Mouse (Mus musculus): ENCODE measurements around the gene Slc44a4. TPM values are rescaled to one million over a fixed set of nuclear protein-coding genes. Genes with fewer than 3 reads are reported as not detected.
A peak's percentile ranks its signal among the peaks of the same experiment; 100 is the strongest.

Gene Slc44a4
- total and polyA plus RNA-seq, 2 experiments from 2014 or later, result 0.18 TPM; not detected in 1

- Histone ChIP-seq H3K9me3 (ENCODE audit: low read length) (no peaks in the 10 kb centered on the region), H3K9ac (replicated peaks; ENCODE audit: low read length) (no peak overlapping the region), H3K4me2 (ENCODE audit: low read depth, low read length) (no peak overlapping the region), H3K4me1 (ENCODE audit: insufficient read depth, low read length) (no peaks in the 10 kb centered on the region), H3K4me3 (ENCODE audit: low read length) (no peak overlapping the region), H3K36me3 (ENCODE audit: insufficient read depth, low read length) (no peaks in the 10 kb centered on the region), H3K27me3 (ENCODE audit: insufficient read depth, low read length) (no peaks in the 10 kb centered on the region), H3K27ac (no peak overlapping the region)
- DNase-seq (ENCODE audit: low spot score) (no peak), ATAC-seq (no peak)
- 89% methylated on average over 18 of the region's 18 CpGs for WGBS
- TF ChIP-seq CTCF (IDR thresholded peaks at IDR 0.05; ENCODE audit: low read depth), result no peak
These were observed 13.2 kb downstream of the Slc44a4 start for GRCm38 (mm10) chr17:34927306-34928019.

DNA sequence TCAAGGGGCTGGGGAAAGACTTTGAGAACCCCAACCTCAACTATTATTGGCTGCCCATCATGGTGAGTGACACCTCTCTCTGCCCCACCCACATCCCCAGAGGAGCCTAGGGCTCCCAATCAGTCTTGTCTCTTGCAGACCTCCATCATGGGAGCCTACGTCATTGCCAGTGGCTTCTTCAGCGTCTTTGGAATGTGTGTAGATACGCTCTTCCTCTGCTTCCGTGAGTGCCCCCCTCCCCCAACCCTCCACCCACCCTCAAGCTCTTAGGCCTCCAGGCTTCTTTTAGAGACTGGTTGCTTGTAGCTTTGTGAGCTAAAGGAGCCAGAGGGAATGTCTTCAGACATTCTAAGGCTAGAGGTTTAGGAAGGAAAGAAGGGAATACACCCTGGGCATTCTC, 14.6 kb downstream of the Slc44a4 start:
- Histone ChIP-seq H3K4me2 (ENCODE audit: low read depth, low read length) (no peak overlapping the region), H3K36me3 (ENCODE audit: insufficient read depth, low read length) (0 out of 2 replicates have a peak, but pooled peaks cover 9% of the 10 kb centered on the region), H3K27ac (no peak overlapping the region), H3K9ac (replicated peaks; ENCODE audit: low read length) (no peak overlapping the region), H3K4me3 (ENCODE audit: low read length) (no peak overlapping the region), H3K4me1 (ENCODE audit: insufficient read depth, low read length) (no peaks in the 10 kb centered on the region), H3K9me3 (ENCODE audit: low read length) (no peaks in the 10 kb centered on the region), H3K27me3 (ENCODE audit: insufficient read depth, low read length) (no peaks in the 10 kb centered on the region)
- 72% methylated on average over 4 of the region's 4 CpGs for WGBS
- TF ChIP-seq CTCF (IDR thresholded peaks at IDR 0.05; ENCODE audit: low read depth), result no peak
- DNase-seq (ENCODE audit: low spot score) (no peak), ATAC-seq (no peak)

GRCm38 (mm10) chr17:34931061-34931734, 16.9 kb downstream of the Slc44a4 start, which contains the start of gene Neu1:
Gene Neu1, plus strand, starts transcription at chr17:34931253.
- DNase-seq (ENCODE audit: low spot score) (peak; percentile 100), ATAC-seq (peak; percentile 98)
- peak within 1 kb of the TSS; percentile 80 for H3K27ac ChIP-seq
- peak; percentile 86 for TF ChIP-seq CTCF (IDR thresholded peaks at IDR 0.05; ENCODE audit: low read depth)
- H3K4me2 ChIP-seq (ENCODE audit: low read depth, low read length), result peak within 1 kb of the TSS; percentile 88
- peaks cover 20% of the 10 kb centered on the region for H3K36me3 ChIP-seq (ENCODE audit: insufficient read depth, low read length)
- peak within 1 kb of the TSS; percentile 73 for H3K9ac ChIP-seq (replicated peaks; ENCODE audit: low read length)
- H3K27me3 ChIP-seq (ENCODE audit: insufficient read depth, low read length), result no peaks in the 10 kb centered on the region
- no peaks in the 10 kb centered on the region for H3K9me3 ChIP-seq (ENCODE audit: low read length)
- peak within 1 kb of the TSS; percentile 75 for H3K4me3 ChIP-seq (ENCODE audit: low read length)
- WGBS, result under 1% methylated on average over 38 of the region's 38 CpGs
- no peaks in the 10 kb centered on the region for H3K4me1 ChIP-seq (ENCODE audit: insufficient read depth, low read length)

DNA sequence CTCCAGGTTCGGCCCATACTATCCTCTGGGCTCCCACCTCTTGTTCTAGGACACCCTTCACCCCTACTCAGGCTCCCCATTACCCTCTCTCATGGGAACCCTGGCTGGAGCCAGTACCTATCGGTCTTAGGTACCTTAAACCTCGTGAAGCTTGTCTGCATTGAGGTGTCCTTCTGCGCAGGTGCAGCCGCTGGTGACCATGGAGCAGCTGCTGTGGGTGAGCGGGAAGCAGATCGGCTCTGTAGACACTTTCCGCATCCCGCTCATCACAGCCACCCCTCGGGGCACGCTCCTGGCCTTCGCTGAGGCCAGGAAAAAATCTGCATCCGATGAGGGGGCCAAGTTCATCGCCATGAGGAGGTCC, 17.5 kb downstream of the Slc44a4 start:
- ATAC-seq (peak; percentile 36), DNase-seq (ENCODE audit: low spot score) (peak; percentile 49)
- peaks cover 20% of the 10 kb centered on the region for H3K36me3 ChIP-seq (ENCODE audit: insufficient read depth, low read length)
- TF ChIP-seq CTCF (IDR thresholded peaks at IDR 0.05; ENCODE audit: low read depth), result no peak
- no peaks in the 10 kb centered on the region for H3K9me3 ChIP-seq (ENCODE audit: low read length)
- peak overlapping the region; percentile 80 for H3K27ac ChIP-seq
- H3K27me3 ChIP-seq (ENCODE audit: insufficient read depth, low read length), result no peaks in the 10 kb centered on the region
- peak overlapping the region; percentile 75 for H3K4me3 ChIP-seq (ENCODE audit: low read length)
- H3K4me2 ChIP-seq (ENCODE audit: low read depth, low read length), result peak overlapping the region; percentile 88
- peak overlapping the region; percentile 73 for H3K9ac ChIP-seq (replicated peaks; ENCODE audit: low read length)
- WGBS, result 11% methylated on average over 14 of the region's 14 CpGs
- no peaks in the 10 kb centered on the region for H3K4me1 ChIP-seq (ENCODE audit: insufficient read depth, low read length)

GRCm38 (mm10) chr17:34932287-34932686, 18.0 kb downstream of the Slc44a4 start:
- Histone ChIP-seq H3K4me1 (ENCODE audit: insufficient read depth, low read length) (no peaks in the 10 kb centered on the region), H3K4me2 (ENCODE audit: low read depth, low read length) (peak overlapping the region; percentile 88), H3K27ac (no peak overlapping the region), H3K4me3 (ENCODE audit: low read length) (peak overlapping the region; percentile 75), H3K9ac (replicated peaks; ENCODE audit: low read length) (peak overlapping the region; percentile 73), H3K36me3 (ENCODE audit: insufficient read depth, low read length) (peaks cover 20% of the 10 kb centered on the region), H3K27me3 (ENCODE audit: insufficient read depth, low read length) (no peaks in the 10 kb centered on the region), H3K9me3 (ENCODE audit: low read length) (no peaks in the 10 kb centered on the region)
- 83% methylated on average over 8 of the region's 8 CpGs for WGBS
- no peak for TF ChIP-seq CTCF (IDR thresholded peaks at IDR 0.05; ENCODE audit: low read depth)
- ATAC-seq (no peak), DNase-seq (ENCODE audit: low spot score) (no peak)

GRCm38 (mm10) chr17:34934031-34934430, 19.8 kb downstream of the Slc44a4 start:
- Histone ChIP-seq H3K4me1 (ENCODE audit: insufficient read depth, low read length) (no peaks in the 10 kb centered on the region), H3K27me3 (ENCODE audit: insufficient read depth, low read length) (no peaks in the 10 kb centered on the region), H3K27ac (no peak overlapping the region), H3K4me2 (ENCODE audit: low read depth, low read length) (no peak overlapping the region), H3K4me3 (ENCODE audit: low read length) (no peak overlapping the region), H3K9ac (replicated peaks; ENCODE audit: low read length) (no peak overlapping the region), H3K9me3 (ENCODE audit: low read length) (no peaks in the 10 kb centered on the region), H3K36me3 (ENCODE audit: insufficient read depth, low read length) (peaks cover 20% of the 10 kb centered on the region)
- TF ChIP-seq CTCF (IDR thresholded peaks at IDR 0.05; ENCODE audit: low read depth), result no peak
- DNase-seq (ENCODE audit: low spot score) (no peak), ATAC-seq (no peak)
- 68% methylated on average over 24 of the region's 24 CpGs for WGBS

DNA sequence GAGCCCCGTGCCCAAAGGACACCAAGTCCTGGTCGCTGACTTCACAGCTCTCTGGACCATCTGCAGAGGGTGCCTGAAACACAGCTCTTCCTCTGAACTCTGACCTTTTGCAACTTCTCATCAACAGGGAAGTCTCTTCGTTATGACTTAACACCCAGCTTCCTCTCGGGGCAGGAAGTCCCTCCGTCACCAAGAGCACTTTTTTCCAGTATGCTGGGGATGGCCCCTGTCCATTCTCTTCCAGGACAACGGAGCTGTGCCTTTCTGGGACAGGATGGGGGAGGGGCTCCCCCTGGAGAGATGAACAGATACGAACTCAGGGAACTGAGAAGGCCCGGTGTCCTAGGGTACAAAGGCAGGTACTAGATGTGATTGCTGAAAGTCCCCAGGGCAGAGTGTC, 20.6 kb downstream of the Slc44a4 start:
- Histone ChIP-seq H3K4me1 (ENCODE audit: insufficient read depth, low read length) (no peaks in the 10 kb centered on the region), H3K36me3 (ENCODE audit: insufficient read depth, low read length) (peaks cover 20% of the 10 kb centered on the region), H3K27me3 (ENCODE audit: insufficient read depth, low read length) (no peaks in the 10 kb centered on the region), H3K4me3 (ENCODE audit: low read length) (no peak overlapping the region), H3K4me2 (ENCODE audit: low read depth, low read length) (no peak overlapping the region), H3K9me3 (ENCODE audit: low read length) (no peaks in the 10 kb centered on the region), H3K9ac (replicated peaks; ENCODE audit: low read length) (no peak overlapping the region), H3K27ac (no peak overlapping the region)
- ATAC-seq (no peak), DNase-seq (ENCODE audit: low spot score) (no peak)
- 52% methylated on average over 8 of the region's 8 CpGs for WGBS
- no peak for TF ChIP-seq CTCF (IDR thresholded peaks at IDR 0.05; ENCODE audit: low read depth)
